Mouse (Mus musculus) CD4-positive, CD25-positive, alpha-beta regulatory T cell, adult 2 months (primary cell): Measurements from ENCODE around the gene Farp1.

Experiments
- DNase-seq: peaks from one replicate; pipeline ENCODE4 v3.0.0-alpha.2; 2012; ENCODE audit warnings: low read depth, low spot score

Farp1 gene

GRCm38 (mm10) chr14:121310325-121311080 is 275.5 kb downstream of the Farp1 start:
- DNase-seq = peak; percentile 29

DNA sequence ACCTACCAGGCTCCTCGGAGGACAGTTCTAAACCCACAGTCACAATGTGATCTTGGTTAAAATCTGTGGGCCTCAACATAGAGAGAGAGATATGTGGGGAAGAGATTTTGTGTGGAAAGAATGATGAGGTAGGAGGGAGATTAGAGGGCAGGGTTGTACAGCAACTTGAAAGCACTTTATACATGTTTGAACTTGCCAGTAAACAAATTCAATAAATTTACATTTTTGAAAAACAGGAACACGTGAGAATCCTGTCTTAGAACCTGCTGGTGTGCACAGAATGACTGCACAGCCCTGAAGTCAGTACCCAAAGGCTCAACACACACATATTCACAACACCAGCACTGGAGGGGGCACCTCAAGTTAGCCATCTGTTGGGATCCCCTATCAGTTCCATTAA is 276.1 kb downstream of the Farp1 start:
- DNase-seq = no peak

DNA sequence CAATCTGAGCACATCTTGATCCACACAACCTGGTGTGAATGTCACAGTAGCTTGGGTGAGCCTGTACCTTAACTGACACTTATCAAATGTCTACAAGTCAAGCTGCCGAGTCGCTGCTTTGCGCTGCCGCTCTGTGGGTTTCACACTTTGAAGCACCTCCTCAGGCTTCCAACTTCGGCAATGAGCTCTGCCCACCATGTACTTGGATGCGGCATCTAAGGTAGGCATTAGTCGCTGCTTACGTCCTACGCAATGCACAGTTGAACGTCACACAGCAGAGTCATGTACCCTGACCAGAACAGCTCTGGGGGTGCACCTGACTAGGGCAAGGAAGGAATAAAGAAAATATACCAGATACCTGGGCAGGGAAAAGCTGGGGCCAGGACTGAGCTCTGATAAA is 278.3 kb downstream of the Farp1 start:
- DNase-seq = no peak

DNA sequence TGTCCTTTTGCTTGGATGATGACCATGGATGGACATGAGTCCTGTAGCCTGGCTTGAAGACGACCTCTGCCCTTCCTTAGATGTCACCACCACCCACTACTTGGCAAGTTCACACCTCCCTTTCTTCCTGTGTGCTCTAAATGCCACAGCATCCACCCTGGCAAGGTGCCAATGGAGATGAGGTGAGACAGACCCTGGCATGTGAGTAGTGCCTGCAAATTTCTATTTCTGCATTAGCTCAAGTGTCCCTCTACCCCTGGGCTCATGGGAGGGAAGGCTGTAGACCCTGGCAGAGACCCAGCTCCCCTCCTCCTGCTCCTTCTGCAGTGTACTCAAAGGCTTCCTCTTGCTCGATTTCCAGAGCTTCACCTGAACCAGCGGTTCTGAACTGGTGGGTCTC is 279.9 kb downstream of the Farp1 start:
- DNase-seq = peak; percentile 76

DNA sequence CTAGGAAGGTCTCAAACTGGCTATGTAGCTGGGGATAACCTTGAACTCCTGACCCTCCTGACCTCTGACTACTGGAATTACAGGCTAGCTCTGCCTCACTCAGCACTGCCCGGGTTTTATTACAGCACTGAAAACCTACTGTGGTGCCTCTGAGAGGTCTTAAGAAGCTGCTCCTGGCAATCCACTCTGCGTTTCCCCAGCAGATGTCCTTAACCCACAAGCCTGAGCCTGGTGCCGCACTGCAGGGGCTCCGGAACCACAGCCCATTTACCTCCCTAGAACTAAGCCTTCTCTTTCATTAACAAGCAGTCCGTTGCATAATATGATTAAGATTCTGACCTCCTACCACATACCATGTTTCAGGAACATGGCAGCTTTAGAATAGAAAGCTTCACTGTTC is 281.1 kb downstream of the Farp1 start:
- DNase-seq = no peak

DNA sequence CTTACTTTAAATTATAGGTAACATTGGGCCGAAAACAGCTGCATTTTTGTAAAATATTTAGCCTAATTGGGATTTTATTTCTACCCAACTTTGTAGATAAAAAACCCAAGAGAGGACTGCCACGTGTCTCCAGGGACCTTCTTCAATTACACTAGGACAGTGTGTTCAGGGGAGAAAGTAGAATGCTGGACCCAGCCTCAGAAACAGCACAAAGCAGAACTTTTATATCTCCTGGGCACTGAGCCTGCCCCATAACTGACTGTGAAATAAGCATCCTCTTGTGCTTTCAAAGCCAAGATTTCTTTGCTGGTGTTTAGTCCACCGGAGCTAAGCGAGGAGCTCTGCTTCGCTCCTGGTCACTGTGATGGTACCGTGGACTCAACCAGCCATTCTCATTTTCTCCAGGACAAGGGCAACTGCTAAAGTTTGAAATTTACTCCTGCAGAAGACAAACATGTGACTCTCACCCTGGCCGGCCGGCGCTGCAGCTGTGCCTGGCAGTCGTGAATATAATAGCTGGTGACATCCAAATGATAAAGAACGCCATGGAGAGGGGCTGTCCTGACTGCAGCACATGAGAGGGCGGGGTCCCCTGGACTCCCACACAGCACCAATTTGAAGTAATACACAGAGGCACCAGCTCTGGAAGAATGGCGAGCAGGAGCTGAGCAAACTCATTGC is 281.8 kb downstream of the Farp1 start:
- DNase-seq = no peak

GRCm38 (mm10) chr14:121317312-121317671 is 282.3 kb downstream of the Farp1 start:
- DNase-seq = no peak

DNA sequence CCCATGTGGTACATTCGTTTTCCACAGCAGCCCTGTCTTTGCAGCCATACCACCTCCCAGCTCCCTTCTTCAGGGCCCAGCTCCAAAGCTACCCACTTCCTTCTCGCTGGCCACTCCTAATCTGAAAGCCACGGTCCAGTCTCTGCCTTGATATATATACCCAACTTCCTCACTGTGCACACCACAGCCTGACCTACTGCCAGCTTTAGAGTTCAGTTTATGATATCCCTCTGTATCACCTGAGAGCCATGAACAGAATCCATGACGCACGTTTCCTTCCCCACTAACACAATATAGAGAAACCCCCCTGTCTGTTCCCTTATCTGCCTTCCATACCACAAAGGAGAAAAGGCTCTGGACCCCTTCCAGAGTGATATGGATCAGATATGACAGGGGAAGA is 283.4 kb downstream of the Farp1 start:
- no peak for DNase-seq

GRCm38 (mm10) chr14:121322150-121322549 is 287.1 kb downstream of the Farp1 start:
- no peak for DNase-seq

- no peak for DNase-seq
These were observed 287.6 kb downstream of the Farp1 start for GRCm38 (mm10) chr14:121322641-121323040.

- peak; percentile 62 for DNase-seq
These were observed 289.7 kb downstream of the Farp1 start for GRCm38 (mm10) chr14:121324521-121325330.

DNA sequence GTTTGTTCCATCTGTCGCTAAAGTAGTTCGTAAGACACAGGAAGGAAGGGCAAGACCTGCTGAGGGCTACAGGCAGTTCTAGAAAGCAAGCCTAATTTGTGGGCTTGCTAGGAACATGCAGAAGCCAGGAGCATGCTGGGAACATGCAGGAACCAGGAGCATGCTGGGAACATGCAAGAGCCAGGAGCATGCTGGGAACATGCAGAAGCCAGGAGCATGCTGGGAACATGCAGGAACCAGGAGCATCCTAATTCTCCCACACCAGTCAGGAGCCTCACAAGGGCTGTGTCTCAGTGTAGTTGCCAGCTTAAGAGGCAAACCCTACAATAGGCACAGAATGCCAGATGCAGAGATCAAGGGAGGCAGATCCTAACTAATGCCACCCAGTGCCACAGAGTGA is 291.4 kb downstream of the Farp1 start:
- no peak for DNase-seq

DNA sequence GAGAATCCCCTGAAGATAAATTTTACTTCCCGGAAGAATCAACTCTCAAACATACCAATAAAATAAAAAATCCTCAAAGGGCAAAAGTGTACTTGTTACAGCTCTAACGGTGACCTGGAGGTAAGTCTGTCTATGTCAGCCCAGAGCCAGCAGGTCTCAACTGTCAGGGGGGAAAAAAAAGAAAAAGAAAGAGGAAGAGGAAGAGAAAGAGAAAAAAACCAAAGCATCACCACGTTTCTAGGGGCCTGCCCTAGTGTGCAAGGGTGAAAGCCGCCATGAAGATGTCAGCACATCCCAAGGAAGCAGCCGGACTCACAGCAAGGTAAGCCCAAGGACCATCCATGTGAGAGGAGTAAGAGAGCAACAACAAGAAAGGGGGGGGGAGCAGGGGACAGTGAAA is 293.9 kb downstream of the Farp1 start:
- no peak for DNase-seq

DNA sequence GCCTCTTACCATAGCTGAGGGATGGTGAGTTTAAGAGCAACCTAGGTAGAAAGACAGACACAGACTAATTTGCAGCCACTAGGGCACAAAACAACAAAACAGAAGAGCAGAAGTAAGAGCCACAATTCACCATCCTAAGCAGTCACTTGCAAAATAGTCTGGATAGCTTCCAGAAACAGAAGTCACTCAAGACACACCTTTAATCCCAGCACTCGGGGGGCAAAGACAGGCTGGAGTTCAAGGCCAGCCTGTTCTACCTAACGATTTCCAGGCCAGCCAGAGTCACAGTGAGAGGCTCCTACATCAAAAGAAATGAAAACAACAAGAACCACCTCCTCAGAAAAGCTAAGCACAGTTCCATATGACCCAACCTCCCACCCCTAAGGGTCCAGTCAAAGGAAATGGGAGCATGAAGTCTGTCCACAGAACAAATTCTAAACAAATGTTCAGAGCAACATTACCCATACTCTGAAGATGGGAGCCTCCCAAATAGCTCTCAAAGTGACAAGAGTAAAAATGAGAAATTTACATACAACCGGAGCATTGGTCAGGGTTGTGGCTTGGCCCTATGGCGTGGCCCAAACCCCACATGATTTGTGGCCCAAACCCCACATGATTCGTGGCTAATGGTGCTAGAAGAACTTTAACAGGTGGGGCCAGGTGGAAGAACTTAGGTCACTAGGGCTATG is 294.5 kb downstream of the Farp1 start:
- DNase-seq = no peak

DNA sequence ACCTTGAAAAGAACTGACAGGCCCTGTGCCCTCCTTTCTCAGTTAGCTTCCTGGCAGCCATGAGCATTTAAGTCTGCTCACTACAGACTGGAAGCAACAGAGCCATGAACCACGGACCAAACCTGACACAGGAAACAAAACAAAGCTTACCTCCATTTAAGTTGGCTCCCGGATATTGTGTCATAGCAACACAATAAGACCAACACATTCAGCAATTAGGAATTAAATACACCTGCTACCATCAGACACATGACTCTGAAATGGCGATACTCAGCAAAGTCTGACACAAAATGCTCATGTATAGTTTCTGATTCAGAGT is 295.0 kb downstream of the Farp1 start:
- DNase-seq = peak; percentile 41
